Mouse (Mus musculus) left cerebral cortex, adult 11 months (tissue): ENCODE measurements around the gene Elmo1.

Source experiments
- DNase-seq: peaks from one replicate; pipeline ENCODE4 v3.0.0; 2022; ENCODE audit warnings: low spot score

Gene Elmo1

DNA sequence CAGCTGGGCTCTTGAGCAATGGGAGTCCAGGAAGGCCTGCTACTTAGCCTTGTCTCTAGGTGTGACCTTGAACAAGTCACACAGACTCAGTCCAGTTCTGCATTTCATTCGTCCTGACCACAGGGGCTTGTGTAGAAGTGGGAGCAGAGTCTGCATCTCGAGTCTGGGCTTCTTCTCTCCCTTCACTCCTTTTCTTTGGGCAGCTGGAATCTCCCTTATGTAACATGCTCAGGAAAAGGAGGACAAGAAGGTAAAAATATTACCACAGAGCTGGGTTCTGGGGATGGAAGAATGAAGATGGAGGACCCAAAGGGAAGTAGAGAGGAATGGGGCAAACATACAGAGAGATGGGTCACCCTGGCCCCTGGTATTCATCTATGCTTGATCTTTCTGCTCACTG is 447.1 kb downstream of the Elmo1 start:
- DNase-seq = no peak

DNA sequence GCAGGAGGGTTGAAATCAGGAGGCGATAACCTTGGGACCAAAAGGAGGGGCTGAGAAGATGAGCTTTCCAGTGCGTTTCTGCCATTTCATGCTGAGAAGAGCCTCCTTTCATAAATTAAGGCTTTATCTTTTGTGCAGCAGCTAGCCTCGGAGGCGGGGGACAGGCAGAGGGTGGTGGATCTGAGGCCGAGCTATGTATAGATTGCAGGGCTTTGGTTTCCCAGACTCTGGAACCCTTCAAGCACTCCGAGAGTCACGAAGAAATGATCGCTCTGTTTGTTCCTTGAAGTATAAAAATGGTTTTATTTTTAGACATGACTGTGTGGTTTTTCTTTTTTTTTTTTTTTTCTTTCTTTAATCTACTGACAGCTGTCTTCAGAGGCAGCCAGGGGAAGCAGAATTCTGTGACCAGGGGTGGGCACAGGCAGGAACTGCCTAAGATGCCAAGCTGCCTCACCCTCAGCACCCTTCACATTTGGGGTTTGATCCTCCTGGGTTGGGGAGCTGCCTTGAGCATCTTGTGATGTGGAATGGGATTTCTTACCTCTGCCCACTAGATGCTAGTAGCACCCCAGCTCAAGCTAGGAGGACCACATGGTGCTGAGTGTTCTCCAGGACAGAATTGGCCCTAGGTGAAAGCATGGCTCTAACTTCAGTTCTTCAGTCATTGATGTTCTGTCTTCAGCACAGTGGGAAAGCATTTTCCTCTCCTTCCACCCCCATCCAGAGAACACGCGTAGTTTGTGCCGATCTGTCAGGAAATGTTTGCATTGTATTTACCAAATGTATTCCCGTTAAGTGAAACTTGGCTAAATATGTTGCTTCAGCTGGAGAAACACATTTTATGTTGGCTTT is 448.0 kb downstream of the Elmo1 start:
- peak; percentile 65 for DNase-seq

DNA sequence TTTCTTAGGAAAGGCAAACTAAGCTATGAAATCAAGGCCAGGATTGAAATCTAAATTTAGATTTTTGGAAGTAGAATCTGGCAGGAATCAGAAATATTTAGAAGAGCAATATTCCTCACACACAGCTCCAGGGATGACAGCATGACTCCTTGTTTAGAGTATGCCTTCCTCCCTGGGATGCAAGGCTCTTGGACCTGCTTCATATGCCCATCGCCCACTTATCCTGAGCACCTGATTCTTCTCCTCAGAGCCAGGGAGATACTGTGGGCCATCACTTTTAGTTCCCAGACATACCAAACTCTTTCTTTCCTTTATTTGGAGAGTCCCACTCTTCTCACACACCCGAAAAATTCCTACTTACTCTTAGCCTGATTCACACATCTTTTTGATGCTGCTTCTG is 449.2 kb downstream of the Elmo1 start:
- no peak for DNase-seq

DNA sequence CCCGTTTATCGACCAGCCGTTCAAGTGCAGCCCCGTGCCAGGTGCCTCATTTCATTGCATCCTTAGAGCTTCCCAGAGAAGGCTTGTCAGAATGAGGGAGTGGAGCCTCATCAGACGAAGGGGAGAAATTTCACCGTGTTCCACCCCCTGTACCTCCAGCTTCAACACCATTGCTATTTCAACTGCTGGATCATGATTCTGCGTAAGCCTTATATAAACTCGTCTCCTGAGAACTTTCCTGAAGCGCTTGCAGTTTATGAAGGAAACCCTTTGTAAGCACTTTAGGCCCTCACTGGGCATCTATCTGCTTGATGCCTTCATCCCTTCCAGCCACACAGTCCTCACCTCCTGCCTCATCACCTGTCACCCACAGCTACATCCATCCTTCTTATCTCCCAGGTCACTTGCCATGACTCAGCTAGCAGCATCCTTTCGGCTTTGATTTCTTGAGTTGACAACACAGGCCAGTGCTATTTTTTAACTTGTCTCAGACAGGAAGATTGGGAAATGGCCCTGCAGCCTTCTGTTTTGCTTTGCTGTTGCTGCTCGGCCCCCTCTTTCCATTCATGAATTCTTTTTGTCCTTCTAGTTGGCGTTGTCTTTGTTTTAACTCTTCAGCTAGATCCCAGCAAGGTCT is 456.3 kb downstream of the Elmo1 start:
- DNase-seq = no peak

DNA sequence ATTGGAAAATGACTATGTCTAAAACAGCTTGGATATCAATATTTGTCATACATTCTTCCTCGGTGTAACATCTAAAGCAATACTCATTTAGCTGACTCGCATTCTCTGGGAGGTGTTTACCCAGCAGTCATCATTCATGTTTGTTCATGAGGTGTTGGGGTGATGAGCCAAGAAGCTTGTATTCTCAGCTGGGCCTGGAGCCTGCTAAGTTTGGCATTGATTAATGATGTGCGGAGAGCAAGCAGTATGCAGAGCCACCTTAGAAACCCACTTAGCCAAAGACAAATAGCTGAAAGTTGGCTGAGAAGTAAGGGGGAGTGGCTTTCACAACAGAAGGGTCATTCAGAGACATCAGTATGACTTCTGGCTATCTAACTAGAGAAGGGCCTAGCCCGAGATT is 459.6 kb downstream of the Elmo1 start:
- no peak for DNase-seq

DNA sequence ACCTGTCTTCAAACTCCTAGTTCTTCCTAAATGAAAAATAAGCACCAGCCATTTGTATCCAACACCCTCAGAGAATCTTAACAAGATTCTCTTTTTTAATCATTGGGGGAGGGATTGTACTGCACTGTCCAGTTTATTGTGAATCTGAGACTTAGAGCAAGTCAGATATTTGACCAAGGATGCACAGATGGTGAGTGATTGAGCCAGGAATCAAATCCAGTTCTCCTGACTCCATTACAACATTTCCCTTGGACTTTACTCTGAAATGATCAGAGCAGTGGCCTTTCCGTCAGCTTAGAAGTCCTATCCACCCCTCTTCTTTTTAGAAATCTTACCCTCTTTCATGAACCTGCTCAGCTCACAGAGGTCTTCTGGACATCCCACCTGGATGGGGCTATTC is 461.2 kb downstream of the Elmo1 start:
- DNase-seq = no peak

DNA sequence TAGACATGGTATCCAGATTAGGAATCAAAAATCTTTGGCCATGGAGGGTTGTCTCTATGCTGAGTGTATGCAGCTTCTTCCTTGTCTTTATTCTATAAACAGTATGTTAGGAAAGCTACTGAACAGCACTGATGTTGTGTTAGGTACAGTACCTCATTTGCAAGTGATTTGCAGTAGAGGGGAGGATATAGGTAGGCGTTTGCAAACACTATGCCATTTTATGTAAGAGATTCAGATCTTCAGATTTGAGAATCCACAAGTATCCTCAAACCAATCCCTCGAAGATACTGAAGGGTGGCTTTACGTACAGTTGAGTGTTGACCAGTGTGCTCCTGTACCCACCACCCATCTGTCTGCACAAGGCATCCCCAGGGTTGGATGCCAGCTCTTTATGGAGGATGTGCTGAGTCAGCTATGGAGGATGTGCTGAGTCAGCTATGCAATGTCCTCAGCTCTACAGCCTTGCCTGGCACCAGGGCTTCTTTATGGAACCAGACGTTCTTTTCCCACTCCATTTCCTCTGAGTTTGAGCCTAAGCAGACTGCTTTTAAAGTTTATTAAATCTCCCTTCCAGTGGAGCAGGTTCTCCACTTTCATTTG is 465.6 kb downstream of the Elmo1 start:
- DNase-seq = no peak

DNA sequence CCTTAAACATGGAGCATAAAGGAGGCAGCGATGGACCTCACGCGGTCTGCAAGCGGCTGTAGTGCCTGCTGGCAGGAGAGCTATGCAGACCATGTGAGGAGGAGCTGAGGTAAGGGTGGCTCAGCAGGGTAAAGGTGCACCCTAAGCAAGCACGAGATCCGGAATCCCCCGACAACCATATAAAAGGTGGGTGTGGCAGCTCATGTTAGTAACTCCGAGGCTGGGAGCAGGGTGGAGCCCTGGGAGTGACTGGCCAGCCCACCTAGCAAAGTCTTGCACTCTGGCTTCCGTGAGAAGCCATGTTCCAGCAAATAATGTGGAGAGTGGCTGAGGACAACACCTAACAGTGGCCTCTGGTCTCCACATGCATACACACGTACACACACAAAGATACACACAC is 466.3 kb downstream of the Elmo1 start:
- no peak for DNase-seq

DNA sequence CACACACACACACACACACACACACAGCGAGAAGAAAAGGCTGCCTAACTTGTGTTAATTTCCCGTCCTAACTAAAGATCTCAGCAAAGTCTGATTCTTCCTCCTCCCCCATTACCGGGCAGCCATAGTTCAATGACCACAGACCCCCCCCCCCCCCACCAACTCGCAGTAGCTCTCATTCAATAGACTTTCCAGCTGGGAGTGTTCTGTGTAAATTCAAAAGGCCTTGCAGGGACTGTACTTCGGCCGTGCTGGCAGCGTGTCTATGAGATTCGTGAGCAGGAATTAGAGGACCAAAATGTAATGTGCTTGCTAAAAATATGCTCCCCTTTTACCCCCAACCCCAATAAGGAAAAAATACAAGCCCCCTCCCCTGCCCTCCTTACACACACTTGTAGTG is 466.8 kb downstream of the Elmo1 start:
- DNase-seq = no peak

DNA sequence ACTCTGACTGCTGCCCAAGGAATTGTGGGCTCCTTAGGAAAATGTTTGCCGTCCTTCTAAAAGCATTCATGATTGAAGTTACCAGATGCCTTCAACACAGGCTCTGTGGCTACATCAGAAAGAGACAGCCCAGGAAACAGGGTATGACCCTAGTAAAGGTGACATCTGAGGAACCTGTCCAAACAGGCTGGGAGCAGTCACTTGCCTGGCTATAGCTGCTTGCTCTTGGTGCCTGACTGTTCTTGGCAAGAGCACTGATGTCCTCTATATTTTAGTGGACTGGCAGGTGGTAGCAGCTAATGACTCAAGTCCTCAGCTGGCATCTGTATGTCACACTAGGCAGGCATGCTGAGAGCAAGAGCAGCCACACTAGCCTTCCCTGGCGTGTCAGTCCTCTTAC is 468.0 kb downstream of the Elmo1 start:
- no peak for DNase-seq

DNA sequence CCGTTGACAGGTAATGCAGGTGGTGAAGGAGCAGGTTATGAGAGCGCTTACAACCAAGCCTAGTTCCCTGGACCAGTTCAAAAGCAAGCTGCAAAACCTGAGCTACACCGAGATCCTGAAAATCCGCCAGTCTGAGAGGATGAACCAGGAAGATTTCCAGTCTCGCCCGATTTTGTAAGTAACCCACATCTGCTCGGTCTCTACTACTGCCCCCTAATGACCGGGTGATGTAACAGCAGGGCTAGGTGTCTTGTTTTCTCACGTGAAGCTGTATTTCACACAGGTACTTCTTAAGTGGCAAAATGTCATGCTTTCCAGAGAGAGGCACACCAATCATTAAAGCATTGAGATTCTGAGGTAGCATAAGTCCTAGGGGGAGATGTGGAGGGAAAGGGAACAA is 474.0 kb downstream of the Elmo1 start:
- DNase-seq = no peak

DNA sequence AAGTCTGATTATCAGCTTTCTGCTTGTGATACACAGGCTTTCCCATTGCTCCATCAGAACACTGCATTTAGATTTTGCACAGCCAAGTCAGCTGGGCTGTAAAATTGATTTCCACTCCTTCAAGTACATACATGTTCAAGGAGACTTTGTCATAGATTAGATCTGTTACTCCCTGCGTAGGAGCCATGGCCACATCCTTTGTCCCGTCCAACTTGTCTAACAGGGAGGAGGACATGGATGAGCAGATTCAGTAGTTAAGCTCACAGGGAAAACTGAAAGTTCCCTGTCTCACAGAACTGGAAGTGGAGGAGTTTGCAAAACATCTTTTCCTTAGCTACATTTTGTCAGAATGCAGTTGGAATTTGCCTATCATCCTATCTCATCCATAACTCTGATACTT is 484.8 kb downstream of the Elmo1 start:
- DNase-seq = no peak

DNA sequence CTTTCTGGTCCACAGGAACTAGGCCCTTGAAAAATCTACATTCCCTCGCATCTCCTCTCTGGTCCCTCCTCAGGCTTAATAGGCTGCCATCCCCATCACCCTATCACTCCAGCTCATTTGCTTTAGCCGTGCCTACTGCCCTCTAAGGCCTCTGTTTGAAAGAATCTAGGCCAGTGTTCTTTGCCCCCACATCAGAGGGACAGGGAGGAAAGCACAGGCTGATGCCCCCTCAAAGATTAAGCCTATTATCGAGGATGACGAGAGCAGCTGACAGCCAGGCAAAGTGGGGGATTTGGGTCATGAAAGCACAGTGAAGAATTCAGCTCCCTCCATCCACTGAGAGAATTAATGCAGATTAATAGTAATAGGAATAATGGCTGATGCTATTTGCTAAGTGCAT is 495.5 kb downstream of the Elmo1 start:
- DNase-seq = no peak

DNA sequence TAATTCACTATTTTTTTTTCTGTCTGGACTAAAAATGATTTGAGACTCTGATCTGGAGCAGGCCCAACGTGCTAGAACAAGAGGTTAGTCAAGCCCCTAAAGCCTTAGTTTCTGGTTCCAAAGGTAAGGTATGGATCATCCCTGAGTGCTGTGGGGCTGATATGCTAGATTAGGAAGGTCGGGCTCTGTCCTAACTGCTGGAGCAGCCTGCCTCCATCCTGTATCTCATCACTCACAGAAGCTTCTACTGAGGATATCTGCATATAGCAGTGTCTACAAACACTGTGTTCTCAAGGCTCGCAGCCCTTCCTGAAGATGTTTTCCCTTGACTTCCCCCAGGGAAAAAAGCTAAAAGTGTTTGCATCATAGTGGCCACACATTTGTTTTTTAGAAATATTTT is 496.1 kb downstream of the Elmo1 start:
- no peak for DNase-seq

DNA sequence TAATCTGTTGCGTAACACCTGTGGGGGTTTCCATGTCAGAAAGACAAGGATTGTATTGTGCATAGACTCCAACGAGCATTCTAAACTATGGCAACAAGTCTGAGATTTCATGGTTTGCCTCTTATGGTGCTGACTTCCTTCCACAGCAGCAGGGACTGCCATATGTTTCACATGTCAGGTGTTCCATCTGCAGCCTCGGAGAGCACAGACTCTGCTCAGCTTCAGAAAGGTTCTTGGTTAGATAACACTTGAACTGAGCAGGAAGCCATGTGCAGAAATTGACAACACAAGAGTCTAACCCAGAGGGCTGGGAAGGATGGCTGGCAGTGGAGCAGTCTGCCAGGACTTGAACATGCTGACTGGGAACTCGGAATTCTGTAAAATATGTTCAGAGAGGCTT is 500.6 kb downstream of the Elmo1 start:
- no peak for DNase-seq

DNA sequence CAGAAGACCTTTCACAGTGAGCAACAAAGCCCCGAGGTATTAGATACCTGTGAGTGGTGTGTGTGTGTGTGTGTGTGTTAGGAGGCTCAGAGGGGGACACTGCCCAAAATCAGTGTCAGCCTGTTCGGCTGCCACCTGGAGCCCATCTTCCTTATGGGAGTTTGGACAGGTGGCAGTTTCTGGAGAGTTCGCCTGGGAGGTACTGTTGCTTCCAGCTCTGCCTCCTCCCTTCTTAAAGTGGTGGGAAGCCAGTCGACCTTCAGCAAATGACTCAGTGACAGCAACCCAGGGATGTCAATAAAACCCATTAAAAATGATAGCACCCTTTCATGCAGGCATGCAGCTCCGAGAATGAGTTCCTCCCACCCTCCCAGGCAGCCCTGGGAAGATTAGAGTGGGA is 506.9 kb downstream of the Elmo1 start:
- no peak for DNase-seq

DNA sequence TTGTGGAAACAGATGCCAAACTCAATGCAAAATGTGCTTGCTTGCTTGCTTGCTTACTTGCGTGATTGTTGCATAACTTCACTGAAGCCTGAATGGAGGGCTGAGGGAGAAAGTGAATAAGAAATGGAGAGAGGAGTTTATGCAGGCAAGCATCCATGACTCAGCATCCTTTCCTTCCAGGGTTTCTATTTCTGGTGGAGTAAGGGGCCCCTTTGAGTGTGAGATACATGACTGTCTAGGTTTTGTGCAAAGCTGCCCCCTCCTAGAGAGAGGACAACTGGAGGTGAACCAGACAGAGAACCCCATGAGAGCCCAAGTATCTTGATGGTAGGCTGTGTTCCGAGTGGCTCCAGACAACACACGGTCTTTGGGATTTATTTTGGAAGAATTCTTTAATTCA is 508.2 kb downstream of the Elmo1 start:
- DNase-seq = no peak

DNA sequence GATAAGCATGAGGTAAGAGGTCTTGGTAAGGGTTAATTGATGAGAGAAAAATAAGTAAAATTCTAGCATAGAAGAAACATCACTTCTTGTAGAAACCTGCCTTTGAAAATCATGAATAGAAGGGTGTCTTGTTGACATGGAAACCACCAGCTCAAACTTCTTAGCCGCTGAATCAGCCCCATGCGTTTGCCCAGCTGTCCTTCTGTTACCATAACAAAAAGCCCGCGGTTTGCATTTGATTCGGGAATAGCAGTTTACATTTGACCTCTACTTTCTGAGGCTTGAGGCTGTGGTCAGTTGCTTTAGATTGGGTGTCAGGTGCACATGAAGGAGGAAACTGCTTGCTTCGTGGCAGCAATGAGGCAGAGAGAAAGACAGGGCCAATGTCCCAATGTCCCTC is 509.9 kb downstream of the Elmo1 start:
- no peak for DNase-seq

DNA sequence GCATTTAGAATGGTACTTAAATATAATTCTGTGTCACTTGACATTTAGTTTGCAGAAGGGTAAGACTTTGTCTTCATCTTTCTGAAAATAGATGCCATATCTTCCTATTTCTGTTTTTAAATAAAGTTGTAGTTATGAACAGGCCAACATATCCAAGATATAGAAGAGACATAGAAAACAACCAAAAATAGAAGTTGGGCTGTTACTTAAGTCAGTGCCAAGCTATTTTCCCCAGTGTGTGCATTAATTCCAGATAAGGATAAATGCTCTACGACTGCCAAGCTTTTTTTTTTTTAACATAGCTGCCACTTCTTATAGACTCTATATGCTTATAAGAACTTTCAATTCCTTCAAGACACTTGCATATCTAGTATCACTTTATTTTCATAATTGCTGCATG is 511.0 kb downstream of the Elmo1 start:
- no peak for DNase-seq

DNA sequence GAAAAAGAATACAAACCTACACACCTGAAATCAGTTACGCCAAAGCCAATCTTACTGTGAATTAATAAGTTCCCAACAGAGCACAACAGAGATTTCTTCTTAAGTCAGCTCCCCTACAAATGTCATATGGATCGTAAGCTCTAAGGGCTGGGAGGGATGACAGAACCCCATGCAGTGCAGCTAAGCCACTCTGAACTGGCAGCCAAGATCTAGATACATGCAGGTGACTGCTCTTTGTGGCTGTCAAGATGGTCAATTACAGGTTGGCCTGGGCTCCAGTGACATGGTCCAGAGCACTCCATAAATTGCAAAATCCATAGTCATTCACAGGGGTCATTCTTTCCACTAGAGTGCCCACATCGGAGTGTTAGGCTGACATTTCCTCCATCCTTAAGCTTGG is 516.5 kb downstream of the Elmo1 start:
- no peak for DNase-seq

DNA sequence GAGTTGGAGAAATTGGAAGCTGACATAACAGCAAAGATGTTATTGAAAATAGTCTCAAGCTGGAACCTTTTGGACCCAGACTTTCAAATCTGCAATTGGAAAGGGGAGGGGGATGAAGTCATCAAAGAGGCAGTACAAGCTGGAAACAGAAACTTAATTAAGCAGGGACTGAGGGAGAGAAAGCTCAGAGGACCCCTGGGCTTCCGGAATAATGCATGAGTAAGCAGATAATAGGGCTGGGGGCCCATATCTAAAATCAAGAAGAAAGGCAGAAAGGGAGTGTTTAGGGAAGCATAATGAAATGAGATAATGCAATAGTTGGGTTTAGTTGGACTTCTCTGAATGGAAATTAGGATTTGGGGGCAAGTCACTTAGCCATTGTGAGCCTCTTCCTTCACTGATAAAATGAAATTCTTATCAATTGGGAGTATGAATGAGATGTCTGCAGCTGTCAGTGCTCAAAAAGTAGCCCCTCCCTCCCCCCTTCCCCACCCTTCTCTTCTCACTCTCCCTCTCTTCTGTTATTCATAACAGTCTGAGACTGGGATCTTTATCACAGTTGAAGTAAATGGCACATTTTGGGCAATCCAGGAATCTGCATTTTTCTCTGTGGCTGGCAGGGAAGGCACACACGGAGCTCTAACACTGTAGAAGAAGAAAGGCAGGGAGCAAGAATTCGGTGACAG is 518.8 kb downstream of the Elmo1 start:
- no peak for DNase-seq

DNA sequence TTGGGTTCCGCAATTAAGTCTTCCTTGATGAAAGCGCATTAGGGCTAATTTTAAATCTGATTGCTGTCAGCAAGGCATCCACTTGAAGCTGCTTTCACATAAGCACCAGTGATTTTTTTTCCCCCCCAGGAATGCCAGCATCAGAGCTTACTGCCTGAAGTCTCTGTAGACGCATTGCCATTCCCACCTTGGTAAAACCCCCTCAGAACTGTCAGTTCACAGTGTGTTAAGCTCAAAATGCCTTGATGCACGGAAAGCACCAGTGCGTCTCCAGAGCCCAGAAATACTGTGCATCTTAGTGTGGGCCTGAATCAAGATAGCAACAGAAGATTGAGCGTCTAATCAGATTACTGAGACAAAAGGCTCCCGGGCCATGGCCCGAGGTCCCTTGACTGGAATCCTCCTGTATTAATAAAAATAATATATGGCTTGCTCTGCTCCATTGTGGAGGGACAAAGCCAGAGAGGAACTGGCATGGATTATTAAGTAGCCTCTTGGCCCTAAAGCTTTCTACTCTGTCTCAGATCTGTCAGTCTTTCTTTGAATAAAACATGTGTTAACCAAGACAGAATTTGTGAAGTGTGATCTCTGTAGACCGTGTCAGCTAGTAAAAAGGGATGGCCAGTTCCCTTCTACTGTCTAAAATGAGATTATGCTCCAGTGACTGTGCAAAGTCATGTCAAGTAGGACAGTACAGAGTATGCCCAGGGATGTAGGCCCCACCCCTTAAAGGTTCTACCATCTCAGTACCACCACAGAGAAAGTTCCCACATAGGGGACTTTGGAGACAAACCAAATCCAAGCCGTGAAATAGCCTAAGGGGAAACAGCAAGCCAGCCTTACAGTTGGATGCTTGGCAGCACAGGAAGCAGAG is 525.4 kb downstream of the Elmo1 start:
- no peak for DNase-seq
